Mouse (Mus musculus): ENCODE measurements around the gene Cldn34c1.
"Not testable (repeated sequence)": the region's sequence is repeated elsewhere in the genome, so short reads cannot be mapped to it uniquely, and the experiment has no call there.

Cldn34c1 gene

DNA sequence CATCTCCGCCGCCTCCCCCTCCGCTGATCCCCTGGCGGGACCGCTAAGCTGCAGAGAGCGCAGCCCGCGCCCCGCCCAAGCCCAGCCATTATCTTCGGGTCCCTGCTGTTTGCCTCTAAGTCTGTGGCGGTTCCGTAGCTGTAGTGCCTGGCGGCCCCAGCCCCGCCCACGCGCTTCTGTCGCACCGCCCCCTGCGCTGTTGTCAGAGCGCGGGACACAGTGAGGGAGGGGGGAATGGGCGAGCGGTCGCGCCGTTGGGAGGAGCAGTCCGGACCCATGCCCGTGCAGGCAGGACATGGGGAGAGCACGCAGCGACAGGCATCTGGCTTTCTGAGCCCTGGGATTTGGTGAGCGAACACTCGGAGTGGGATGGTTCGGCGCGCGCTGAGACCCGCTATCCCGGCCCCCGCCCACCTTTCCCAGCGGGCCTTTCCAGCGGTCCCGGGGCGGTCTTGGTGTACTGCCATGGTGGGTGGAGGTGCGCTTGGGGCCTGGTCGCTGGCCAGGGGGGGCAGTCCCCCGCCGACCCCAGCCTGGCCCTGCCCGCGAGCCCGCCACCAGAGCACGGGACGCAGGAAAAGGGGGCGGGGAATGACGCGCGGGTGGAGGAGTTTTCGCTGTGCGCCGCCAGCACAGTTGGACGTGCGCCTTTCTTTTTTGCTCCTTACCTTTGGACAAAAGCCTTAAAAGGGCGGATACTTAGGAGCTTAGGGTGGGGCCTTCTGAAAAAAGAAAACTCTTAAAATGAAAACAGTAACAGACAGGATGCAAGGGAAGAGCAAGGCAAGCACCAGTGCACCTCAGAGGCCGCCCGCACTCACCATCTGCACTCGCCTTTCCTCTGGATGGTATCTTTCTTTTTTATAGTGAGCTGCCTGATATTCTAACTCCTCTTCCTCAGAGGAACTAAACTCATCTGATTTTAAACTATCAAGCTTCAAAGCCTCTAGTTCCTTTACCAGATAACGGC is at the start of gene Cldn34c1:
Gene Cldn34c1, plus strand, starts transcription at position 205 of the 970 bp plus-strand sequence.
- peak; percentile 71 to 79 for DNase-seq

DNA sequence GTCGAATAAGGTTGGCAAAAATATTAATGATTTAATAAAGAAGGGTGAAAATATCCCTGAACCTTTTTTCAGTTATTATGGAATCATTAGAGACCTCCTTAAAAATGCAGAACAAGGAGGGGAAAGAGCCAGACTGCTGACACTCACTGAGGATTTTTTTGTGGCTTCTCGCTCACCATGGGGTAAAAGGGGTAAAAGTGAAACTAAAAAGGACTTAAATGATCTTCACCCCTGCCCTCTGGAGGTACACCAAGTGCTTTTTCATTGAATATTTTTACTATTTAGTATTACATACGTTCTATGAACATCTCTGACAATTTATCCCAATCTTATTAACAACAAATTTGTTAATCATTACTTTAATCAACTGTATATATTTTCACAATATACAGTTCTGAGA is 15.9 kb upstream of the Cldn34c1 start:
- DNase-seq: no peak

DNA sequence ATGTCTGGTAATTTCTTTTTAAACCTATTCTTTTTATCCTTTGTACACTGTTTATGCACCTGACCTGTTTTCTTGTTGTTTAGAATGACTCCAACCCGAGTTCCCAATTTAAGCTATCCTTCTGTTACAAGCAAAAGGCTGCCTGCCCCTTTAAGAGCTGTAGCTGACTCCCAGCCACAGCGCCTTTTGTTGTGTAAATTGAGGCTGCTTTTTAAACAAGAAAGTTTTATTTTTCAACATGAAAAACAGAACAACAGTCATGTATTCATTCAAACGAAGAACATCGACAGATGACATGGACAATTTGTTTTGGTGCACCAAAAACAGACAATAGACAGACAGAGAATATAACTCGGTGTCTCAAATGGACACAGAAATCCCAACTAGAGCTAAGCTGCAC is 489 bp upstream of the Cldn34c1 start:
- peak in 1 of 2 experiments; percentile 3 for DNase-seq

DNA sequence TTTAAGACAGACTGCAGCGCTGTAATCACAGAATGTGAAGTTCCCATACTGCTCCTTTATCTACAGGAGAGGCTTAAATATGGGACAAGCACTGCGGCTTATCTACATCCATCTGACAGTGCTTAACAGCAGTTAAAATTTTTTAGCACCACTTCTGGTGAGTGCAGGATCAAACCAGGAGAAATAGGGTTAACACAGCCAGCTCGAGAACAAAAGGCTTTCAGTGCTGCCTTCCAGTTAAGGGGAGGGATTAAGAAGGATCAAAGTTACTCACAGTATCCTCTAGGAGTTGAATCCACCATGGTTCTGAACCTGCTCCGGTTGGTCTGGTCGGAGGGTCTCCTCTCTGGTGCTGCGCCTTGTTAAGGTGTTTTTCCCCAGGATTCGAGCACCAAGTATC is 1.4 kb downstream of the Cldn34c1 start:
- not testable (repeated sequence) for DNase-seq

DNA sequence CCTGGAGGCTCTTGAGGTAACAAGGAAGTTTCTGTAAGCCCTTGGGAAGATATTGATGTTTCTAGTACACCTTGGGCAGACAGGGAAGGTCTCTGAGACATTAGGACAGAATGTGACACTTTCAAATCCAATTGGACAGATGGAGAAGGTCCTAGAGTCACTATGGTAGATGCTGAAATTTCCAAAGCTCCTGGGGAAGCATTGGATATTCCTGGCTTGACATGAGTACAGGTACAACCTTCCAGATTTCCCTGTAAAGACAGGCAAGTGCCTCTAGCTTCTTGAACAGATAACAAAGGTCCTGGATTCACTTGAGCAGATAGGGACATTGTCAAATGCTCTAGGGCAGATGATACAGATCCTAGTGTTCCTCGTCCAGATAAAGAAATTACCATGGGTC is 119.1 kb downstream of the Cldn34c1 start, which contains the start of gene Srsx:
Gene Srsx, minus strand, starts transcription at position 101 of the 400 bp plus-strand sequence.
- DNase-seq: not testable (repeated sequence)

All from cerebellum, postnatal 36 days (tissue).